Mouse (Mus musculus) limb, embryonic 13.5 days (tissue): ENCODE results near the gene Gm49342. TPM values are rescaled to one million over a fixed set of nuclear protein-coding genes. Genes with fewer than 3 reads are reported as not detected.
"Not testable (repeated sequence)": the region's sequence is repeated elsewhere in the genome, so short reads cannot be mapped to it uniquely, and the experiment has no call there.

Source experiments
- ATAC-seq: fragments of 200-750 bp; cut with Nextera tagmentation; 2 replicates; pipeline ENCODE4 v1.8.0; 2017; ENCODE audit warnings: low read depth, moderate number of reproducible peaks, moderate TSS enrichment; ENCODE audit not compliant: low FRiP score
- H3K27ac ChIP-seq: fragments of 300-500 bp; sonication (generic); 2 replicates; pipeline ENCODE4 v1.5.1; 2015; ENCODE audit warnings: inconsistent platforms, mild to moderate bottlenecking, moderate library complexity
- H3K27me3 ChIP-seq: fragments of 300-500 bp; sonication (generic); 2 replicates; pipeline ENCODE4 v1.6.1; 2015; ENCODE audit warnings: mild to moderate bottlenecking, inconsistent platforms
- H3K36me3 ChIP-seq: fragments of 300-500 bp; sonication (generic); 2 replicates; pipeline ENCODE4 v1.6.1; 2015; ENCODE audit warnings: inconsistent platforms, mild to moderate bottlenecking, moderate library complexity
- H3K4me1 ChIP-seq: fragments of 300-500 bp; sonication (generic); 2 replicates; pipeline ENCODE4 v1.6.1; 2015; ENCODE audit warnings: inconsistent platforms
- H3K4me2 ChIP-seq: fragments of 300-500 bp; sonication (generic); replicated peaks from 2 replicates; pipeline ENCODE4 v1.6.1; 2015; ENCODE audit warnings: inconsistent platforms, mild to moderate bottlenecking, moderate library complexity
- H3K4me3 ChIP-seq: fragments of 300-500 bp; sonication (generic); 2 replicates; pipeline ENCODE4 v1.5.1; 2015; ENCODE audit warnings: moderate library complexity, mild to moderate bottlenecking, inconsistent platforms
- H3K9ac ChIP-seq: fragments of 300-500 bp; sonication (generic); 2 replicates; pipeline ENCODE4 v1.6.1; 2015; ENCODE audit warnings: mild to moderate bottlenecking, inconsistent platforms
- H3K9me3 ChIP-seq: fragments of 300-500 bp; sonication (generic); 2 replicates; pipeline ENCODE4 v1.6.1; 2016; ENCODE audit warnings: inconsistent platforms
- WGBS: fragments of 180-500 bp; shearing (Covaris S2); methylation state at CpG from one replicate; pipeline ENCODE4 v1.1.7; 2015; 5-methylcytosine and 5-hydroxymethylcytosine counted together
- polyA plus RNA-seq: library from polyadenylated mRNA; unstranded; fragments of >200 nt; fragmentation: Nextera tagmentation; extraction: Ambion mirVana; gene quantifications from 2 replicates; pipeline ENCODE4 v1.2.1, GENCODE M21; 2015

Gm49342 gene
- polyA plus RNA-seq, 1 experiment from 2014 or later = not detected

DNA sequence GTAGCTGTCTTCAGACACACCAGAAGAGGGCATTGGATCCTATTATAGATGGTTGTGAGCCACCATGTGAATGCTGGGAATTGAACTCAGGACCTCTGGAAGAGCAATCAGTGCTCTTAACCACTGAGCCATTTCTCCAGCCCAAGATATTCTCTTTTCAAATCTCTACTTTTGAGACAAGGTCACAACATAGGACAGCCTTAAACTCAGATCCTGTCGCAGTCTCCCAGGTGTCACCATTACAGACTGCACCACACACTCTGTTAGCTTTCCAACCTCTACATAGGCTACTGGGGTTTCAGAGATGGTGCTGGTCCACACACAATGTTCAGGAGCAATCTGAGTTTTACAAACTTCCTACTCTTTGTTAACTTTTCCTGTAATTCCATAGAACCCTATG is 20.9 kb upstream of the Gm49342 start:
- H3K27ac ChIP-seq = peak overlapping the region; percentile 91; the same call in 1 of the 2 replicates
- H3K4me2 ChIP-seq = peak overlapping the region; percentile 74
- H3K36me3 ChIP-seq = peaks cover 50% of the 10 kb centered on the region
- WGBS = 69% methylated on average over 1 of the region's 1 CpGs
- H3K27me3 ChIP-seq, H3K9me3 ChIP-seq, ATAC-seq: not testable (repeated sequence)
- peaks cover 20% of the 10 kb centered on the region for H3K4me1 ChIP-seq
- H3K4me3 ChIP-seq = peak overlapping the region; percentile 93
- peak overlapping the region; percentile 87 for H3K9ac ChIP-seq

DNA sequence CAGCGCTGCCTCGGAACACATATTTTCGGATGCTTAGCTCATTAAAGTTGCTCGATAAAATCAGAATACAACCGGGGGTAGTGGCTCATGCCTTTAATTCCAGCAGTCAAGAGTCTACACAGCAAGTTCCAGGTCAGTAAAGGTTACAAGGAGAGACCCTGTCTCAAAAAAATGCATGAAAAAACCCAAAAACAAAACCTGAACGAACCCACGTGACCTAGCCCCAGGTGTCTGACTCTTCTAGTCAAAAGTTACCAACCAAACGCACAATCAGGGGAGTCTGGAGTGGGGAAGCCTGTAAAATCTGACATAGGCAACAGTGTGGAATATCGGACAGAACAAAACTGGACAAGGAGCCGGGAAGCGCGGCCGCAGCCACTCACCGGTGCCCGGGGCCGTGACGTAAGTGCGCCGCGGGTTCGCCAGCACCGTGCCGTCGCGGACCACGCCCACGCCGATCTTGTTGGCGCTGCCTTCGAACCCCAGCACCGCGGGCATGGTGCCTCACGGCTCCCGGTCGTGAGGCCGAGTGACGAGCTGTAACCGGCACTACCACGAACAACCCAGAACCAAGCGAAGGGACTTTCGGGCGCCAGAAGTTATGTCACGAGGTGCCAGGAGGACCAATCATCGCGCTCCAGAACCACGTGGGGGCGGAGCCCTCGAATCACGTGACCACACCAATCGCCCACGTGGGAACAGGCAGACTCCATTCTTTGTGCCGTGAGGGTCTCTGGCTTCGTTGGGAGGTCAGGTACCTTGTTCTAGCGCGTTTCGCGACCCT is 19.8 kb upstream of the Gm49342 start, which contains the start of the genes Osgep and Apex1:
Osgep (minus strand) TSS at position 613 of the 784 bp plus-strand sequence.
Apex1 (plus strand) TSS at position 688 of the 784 bp plus-strand sequence.
- H3K4me1 ChIP-seq = peaks cover 23% of the 10 kb centered on the region
- peak within 1 kb of the TSS; percentile 87 for H3K9ac ChIP-seq
- peak within 1 kb of the TSS; percentile 85 for H3K4me2 ChIP-seq
- H3K27ac ChIP-seq = peak within 1 kb of the TSS; percentile 91
- H3K27me3 ChIP-seq = no peaks in the 10 kb centered on the region
- peaks cover 53% of the 10 kb centered on the region for H3K36me3 ChIP-seq
- WGBS = under 1% methylated on average over 57 of the region's 57 CpGs
- ATAC-seq = peak; percentile 96
- H3K9me3 ChIP-seq = no peaks in the 10 kb centered on the region
- peak within 1 kb of the TSS; percentile 93 for H3K4me3 ChIP-seq

DNA sequence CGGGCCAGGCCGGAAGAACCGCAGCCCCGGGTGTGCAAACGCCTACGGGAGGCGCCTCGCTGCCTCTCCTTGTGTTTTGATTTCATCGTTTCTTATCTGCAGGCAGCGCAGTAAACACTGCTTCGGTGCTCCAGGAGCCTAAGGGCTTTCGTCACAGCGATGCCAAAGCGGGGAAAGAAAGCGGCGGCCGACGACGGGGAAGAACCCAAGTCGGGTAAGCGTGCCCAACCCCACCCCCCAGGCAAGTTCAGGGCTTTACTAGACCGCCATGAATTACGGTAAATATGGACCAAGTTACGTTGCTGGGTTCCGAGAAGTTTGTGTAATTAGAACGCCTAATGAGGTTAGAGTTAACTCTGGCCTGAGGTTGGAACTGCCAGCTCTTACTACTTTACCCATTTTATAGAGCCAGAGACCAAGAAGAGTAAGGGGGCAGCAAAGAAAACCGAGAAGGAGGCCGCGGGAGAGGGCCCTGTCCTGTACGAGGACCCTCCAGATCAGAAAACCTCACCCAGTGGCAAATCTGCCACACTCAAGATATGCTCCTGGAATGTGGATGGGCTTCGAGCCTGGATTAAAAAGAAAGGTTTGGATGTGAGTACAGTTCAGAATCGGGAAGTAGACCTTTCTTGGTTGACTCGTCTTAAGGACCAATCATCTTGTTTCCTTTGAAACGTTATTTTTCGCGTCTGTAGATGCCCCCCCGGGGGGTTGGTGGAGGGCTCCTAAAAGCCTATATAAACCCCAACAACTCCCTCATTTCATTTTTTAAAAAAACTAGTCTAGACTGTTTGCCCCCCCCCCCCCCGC is 19.0 kb upstream of the Gm49342 start:
- ATAC-seq = peak; percentile 42
- H3K9ac ChIP-seq = peak overlapping the region; percentile 87
- peak overlapping the region; percentile 91 for H3K27ac ChIP-seq
- H3K4me3 ChIP-seq = peak overlapping the region; percentile 93
- peaks cover 45% of the 10 kb centered on the region for H3K36me3 ChIP-seq
- H3K27me3 ChIP-seq = no peaks in the 10 kb centered on the region
- peak overlapping the region; percentile 85 for H3K4me2 ChIP-seq
- H3K9me3 ChIP-seq = no peaks in the 10 kb centered on the region
- WGBS = under 1% methylated on average over 38 of the region's 38 CpGs
- H3K4me1 ChIP-seq = peaks cover 30% of the 10 kb centered on the region

DNA sequence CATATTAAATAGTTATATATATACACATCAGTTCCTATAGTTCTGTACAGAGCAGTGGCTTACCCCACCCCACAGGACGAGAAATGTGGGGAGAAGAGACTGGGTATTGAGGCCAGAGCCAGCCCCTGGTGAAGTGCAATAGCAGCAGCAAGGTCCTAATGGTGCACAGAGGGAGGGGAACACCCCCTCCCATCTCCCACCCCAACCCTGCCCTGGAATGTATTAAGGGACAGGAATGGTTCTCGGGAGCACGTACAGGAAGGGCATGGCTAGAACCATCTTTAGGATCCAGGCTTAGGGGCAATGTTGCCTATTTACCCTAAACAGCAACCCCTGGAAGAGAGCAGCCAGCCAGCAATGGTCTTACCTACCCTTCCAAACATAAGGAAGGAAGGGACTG is 17.0 kb upstream of the Gm49342 start:
- Histone ChIP-seq H3K9ac (no peak overlapping the region), H3K9me3 (no peaks in the 10 kb centered on the region), H3K36me3 (peaks cover 37% of the 10 kb centered on the region), H3K27ac (no peak overlapping the region), H3K4me3 (no peak overlapping the region), H3K27me3 (no peaks in the 10 kb centered on the region), H3K4me2 (no peak overlapping the region), H3K4me1 (peaks cover 38% of the 10 kb centered on the region)
- no peak for ATAC-seq
- 67% methylated on average over 3 of the region's 3 CpGs for WGBS

DNA sequence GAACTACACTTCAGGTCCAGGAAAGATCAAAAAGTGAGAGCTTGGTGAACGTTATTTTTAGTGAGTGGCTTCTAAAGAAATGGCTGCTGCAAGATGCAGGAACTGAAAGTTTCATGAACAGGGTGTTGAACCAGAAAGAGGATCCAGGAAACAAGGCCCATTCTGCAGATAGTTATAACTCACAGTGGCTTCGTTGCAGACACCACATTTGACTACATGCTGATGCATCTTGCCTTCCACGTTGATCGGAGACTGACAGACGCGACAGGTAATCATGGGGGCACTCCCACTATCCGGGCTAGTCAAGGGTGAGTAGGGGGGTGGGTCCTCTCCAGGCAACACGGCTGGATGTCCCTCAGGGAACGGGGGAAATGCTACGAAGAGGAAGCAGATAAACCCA is 14.4 kb upstream of the Gm49342 start:
- Histone ChIP-seq H3K9me3 (no peaks in the 10 kb centered on the region), H3K9ac (peak overlapping the region; percentile 99), H3K36me3 (peaks cover 37% of the 10 kb centered on the region), H3K27ac (0 out of 2 replicates have a peak overlapping the region, but pooled peaks have one; percentile 76), H3K4me3 (peak overlapping the region; percentile 98), H3K4me1 (peaks cover 30% of the 10 kb centered on the region), H3K4me2 (peak overlapping the region; percentile 89), H3K27me3 (no peaks in the 10 kb centered on the region)
- ATAC-seq = no peak
- WGBS = 13% methylated on average over 10 of the region's 10 CpGs

DNA sequence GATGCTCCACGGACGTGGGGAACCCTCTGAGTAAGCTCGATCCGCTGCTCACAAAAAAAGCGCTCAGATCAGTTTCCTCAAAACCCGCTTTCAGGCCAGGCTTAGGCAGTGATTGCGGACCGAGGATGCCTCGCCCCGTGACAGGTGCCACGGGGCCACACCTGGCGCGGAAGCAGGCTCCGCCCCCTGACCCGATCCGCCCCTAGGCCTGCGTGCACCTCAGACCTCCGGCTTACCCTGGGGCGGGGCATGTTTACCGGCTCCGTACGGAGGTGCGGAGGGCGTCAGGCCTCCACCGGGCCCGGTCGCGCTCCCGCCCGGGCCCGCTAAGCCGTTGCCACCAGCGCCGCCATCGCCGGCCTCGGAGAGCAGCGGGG is 14.0 kb upstream of the Gm49342 start:
- peak overlapping the region; percentile 76; the same call in 1 of the 2 replicates for H3K27ac ChIP-seq
- no peaks in the 10 kb centered on the region for H3K27me3 ChIP-seq
- H3K9ac ChIP-seq = peak overlapping the region; percentile 99
- WGBS = under 1% methylated on average over 37 of the region's 38 CpGs
- peak overlapping the region; percentile 89 for H3K4me2 ChIP-seq
- H3K4me3 ChIP-seq = peak overlapping the region; percentile 98
- peaks cover 30% of the 10 kb centered on the region for H3K4me1 ChIP-seq
- H3K9me3 ChIP-seq = no peaks in the 10 kb centered on the region
- peaks cover 37% of the 10 kb centered on the region for H3K36me3 ChIP-seq
- peak; percentile 28 for ATAC-seq

DNA sequence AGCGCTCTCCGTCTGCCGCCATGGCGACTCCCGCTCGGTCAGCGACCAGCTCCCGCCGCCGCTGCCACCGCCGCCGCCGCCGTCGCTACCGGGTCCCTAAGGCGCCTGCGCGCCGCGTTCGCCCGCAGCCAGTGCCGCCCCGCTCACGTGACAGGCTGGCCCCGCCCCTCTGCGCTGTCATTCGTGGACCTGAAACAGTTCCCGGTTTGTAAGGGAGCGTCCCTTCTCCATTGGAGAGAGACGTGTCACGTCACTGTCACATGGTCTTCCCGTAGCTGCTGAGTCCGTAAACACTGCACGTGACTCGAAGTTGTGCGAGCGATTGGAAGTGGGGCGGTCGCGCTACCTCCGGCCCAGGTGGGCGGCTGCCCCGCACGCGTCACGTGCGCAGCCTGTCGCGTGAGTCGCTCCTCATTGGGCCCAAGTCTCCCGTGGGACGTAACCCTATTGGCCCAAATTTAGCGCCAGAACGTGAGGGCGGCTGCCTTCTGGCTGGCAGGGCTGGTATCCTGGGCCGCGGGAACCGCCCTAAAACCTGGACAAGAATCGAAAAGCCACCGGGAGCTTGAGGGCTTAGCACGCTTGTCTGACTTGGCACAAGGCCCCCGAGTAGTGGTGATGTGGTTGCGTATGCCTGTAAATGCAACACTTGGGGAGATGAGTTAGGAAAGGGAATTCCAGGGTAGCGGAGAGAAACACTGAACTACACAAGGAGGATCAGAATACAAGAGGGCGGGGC is 13.4 kb upstream of the Gm49342 start, which contains the start of the genes Pip4p1 and Pnp:
Pip4p1 (minus strand) TSS at position 103 of the 739 bp plus-strand sequence.
Pnp (plus strand) TSS at position 329 of the 739 bp plus-strand sequence.
- peak within 1 kb of the TSS; percentile 98 for H3K4me3 ChIP-seq
- H3K27ac ChIP-seq = peak within 1 kb of the TSS; percentile 79
- peak within 1 kb of the TSS; percentile 99 for H3K9ac ChIP-seq
- WGBS = under 1% methylated on average over 63 of the region's 68 CpGs
- H3K4me1 ChIP-seq = peaks cover 26% of the 10 kb centered on the region
- H3K27me3 ChIP-seq = no peaks in the 10 kb centered on the region
- peak; percentile 100 for ATAC-seq
- no peaks in the 10 kb centered on the region for H3K9me3 ChIP-seq
- H3K36me3 ChIP-seq = peaks cover 37% of the 10 kb centered on the region
- peak within 1 kb of the TSS; percentile 89 for H3K4me2 ChIP-seq

DNA sequence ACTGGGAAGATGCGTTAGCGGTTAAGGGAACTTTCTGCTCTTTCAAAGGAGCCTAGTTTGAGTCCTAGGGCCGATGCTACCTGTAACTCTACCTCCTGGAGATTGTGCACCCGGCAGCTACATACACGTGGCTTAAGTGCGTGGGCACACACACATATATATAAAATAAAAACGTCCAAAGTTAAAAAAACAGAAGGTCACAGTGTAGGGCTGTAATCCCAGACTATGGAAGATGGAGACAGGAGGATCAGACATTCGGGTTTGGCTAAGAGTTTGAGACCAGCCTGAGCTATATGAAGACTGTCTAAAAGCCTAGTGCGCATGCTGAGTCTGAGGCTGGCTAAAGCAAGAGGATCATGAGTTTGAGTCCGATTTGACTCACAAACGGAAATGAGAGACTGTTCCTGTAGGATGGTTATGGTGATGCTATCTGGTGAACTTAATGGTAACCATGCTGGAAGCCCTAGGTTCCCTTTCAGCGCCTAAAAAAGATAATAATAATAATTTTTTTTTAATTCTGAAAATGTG is 12.8 kb upstream of the Gm49342 start:
- Histone ChIP-seq H3K4me3 (peak overlapping the region; percentile 98), H3K4me1 (peaks cover 20% of the 10 kb centered on the region), H3K9ac (peak overlapping the region; percentile 60), H3K4me2 (peak overlapping the region; percentile 65), H3K27me3 (no peaks in the 10 kb centered on the region), H3K9me3 (no peaks in the 10 kb centered on the region), H3K36me3 (peaks cover 30% of the 10 kb centered on the region), H3K27ac (peak overlapping the region; percentile 79)
- WGBS = 12% methylated on average over 12 of the region's 12 CpGs
- no peak for ATAC-seq

DNA sequence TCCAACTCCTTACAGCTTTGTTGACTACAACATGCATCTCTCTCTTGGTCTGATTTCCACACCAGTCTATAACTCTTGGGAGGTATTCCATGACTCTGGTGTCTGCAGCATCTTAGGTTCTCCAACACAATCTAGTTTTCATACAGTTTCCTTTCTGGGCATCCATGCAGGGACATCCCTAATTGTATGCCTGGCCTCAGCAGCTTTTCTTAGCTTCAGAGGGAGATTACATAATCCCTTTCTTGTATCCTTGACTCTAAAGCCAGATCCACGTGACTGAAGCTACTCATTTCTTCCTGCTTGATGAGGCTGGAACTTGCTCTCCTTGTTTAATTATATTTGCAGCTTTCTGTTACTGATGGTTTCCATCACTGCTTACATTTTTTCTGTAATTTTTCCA is 7.7 kb upstream of the Gm49342 start:
- Histone ChIP-seq H3K36me3 (no peaks in the 10 kb centered on the region), H3K27ac (no peak overlapping the region), H3K4me1 (0 out of 2 replicates have a peak, but pooled peaks cover 5% of the 10 kb centered on the region), H3K4me2 (no peak overlapping the region), H3K4me3 (no peak overlapping the region), H3K27me3 (no peaks in the 10 kb centered on the region), H3K9me3 (no peaks in the 10 kb centered on the region), H3K9ac (no peak overlapping the region)
- ATAC-seq = no peak
- WGBS = 76% methylated on average over 1 of the region's 1 CpGs

DNA sequence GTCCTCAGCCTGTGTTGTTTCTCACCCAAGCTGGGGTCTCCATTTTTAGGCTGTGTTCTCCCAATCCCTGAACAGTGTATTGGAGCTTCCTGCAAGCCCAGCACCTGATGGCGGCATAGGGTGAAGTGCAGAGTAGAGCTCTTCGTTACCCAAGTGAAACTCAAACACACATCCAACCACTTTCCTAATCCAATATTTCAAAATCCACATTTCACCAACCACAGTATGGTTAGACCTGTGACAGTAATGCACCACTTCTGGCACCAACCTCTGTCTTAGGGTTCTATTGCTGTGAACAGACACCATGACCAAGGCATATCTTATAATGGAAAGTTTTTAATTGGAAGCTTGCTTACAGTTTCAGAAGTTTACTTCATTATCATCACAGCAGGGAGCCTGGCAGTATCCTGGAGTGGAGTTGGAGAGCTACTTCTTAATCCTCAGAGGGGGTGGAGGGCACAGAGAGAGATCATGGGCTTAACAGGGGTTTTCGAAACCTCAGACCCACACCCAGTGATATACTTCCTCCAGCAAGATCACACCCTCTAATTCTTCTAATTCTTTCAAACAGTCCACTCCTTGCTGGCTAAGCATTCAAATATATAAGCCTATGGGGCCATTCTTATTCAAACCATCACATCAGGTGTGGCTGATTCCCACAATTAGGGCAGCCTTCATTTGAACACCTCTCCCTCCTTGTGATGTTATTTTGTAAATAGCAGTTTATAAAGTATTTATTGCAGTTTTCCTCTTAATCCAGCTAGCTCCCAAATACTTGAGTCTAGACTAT is 6.0 kb upstream of the Gm49342 start:
- no peaks in the 10 kb centered on the region for H3K27me3 ChIP-seq
- H3K27ac ChIP-seq = no peak overlapping the region
- H3K4me3 ChIP-seq = no peak overlapping the region
- no peak overlapping the region for H3K4me2 ChIP-seq
- H3K36me3 ChIP-seq = no peaks in the 10 kb centered on the region
- WGBS = 90% methylated on average over 3 of the region's 3 CpGs
- no peak for ATAC-seq
- H3K4me1 ChIP-seq = no peaks in the 10 kb centered on the region
- H3K9ac ChIP-seq = no peak overlapping the region
- no peaks in the 10 kb centered on the region for H3K9me3 ChIP-seq

DNA sequence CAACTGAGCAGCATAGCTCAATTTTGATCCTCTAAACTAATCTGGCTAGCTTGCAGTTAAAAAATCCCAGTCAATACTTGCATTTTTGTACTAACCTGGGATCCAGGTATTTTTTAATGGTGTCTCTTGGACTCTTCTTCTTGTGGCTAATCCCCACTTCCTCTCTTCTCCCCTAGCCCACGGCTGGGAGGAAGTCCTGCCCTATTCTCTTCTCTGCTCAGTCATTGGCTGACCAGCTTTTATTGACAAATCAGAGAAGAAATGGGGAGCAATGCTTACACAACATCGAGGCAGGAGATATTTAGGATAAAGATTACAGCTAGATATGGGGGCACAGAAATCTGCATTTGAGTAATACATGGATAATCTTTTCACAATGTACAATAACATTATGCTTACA is 5.4 kb upstream of the Gm49342 start:
- Histone ChIP-seq H3K4me2 (no peak overlapping the region), H3K27me3 (no peaks in the 10 kb centered on the region), H3K4me1 (peaks cover 2% of the 10 kb centered on the region; the same call in 1 of the 2 replicates), H3K36me3 (no peaks in the 10 kb centered on the region), H3K4me3 (no peak overlapping the region), H3K27ac (no peak overlapping the region), H3K9ac (no peak overlapping the region), H3K9me3 (no peaks in the 10 kb centered on the region)
- ATAC-seq = no peak
- 33% methylated on average over 2 of the region's 2 CpGs for whole genome bisulfite sequencing
